Mouse (Mus musculus) midbrain, embryonic 10.5 days (tissue): ENCODE results near the gene Ksr1. TPM values are rescaled to one million over a fixed set of nuclear protein-coding genes. Genes with fewer than 3 reads are reported as not detected.
A peak's percentile ranks its signal among the peaks of the same experiment; 100 is the strongest.

Experiments used
- DNase-seq: peaks from one replicate; pipeline ENCODE4 v3.0.0-alpha.2; 2017; ENCODE audit warnings: low spot score
- H3K27ac ChIP-seq: fragments of 300-500 bp; sonication (generic); replicated peaks from 2 replicates; pipeline ENCODE4 v1.5.1; 2016; ENCODE audit warnings: mild to moderate bottlenecking
- H3K27me3 ChIP-seq: fragments of 300-500 bp; sonication (generic); 2 replicates; pipeline ENCODE4 v1.6.1; 2016; ENCODE audit warnings: low read depth, mild to moderate bottlenecking; ENCODE audit not compliant: poor library complexity, severe bottlenecking
- H3K36me3 ChIP-seq: fragments of 300-500 bp; sonication (generic); 2 replicates; pipeline ENCODE4 v1.6.1; 2016; ENCODE audit warnings: mild to moderate bottlenecking, moderate library complexity
- H3K4me1 ChIP-seq: fragments of 300-500 bp; sonication (generic); 2 replicates; pipeline ENCODE4 v1.6.1; 2016
- H3K4me3 ChIP-seq: fragments of 300-500 bp; sonication (generic); 2 replicates; pipeline ENCODE4 v1.5.1; 2016; ENCODE audit warnings: mild to moderate bottlenecking, moderate library complexity
- H3K9me3 ChIP-seq: fragments of 300-500 bp; sonication (generic); replicated peaks from 2 replicates; pipeline ENCODE4 v1.6.1; 2016; ENCODE audit warnings: mild to moderate bottlenecking
- WGBS: fragments of 180-500 bp; shearing (Covaris S2); methylation state at CpG from one replicate; pipeline ENCODE4 v1.1.7; 2016; 5-methylcytosine and 5-hydroxymethylcytosine counted together
- polyA plus RNA-seq: library from polyadenylated mRNA; unstranded; fragments of >200 nt; fragmentation: Nextera tagmentation; extraction: Ambion mirVana; gene quantifications from 2 replicates; pipeline ENCODE4 v1.2.1, GENCODE M21; 2016

Ksr1 gene
- polyA plus RNA-seq, 1 experiment from 2014 or later: 1.7 TPM

DNA sequence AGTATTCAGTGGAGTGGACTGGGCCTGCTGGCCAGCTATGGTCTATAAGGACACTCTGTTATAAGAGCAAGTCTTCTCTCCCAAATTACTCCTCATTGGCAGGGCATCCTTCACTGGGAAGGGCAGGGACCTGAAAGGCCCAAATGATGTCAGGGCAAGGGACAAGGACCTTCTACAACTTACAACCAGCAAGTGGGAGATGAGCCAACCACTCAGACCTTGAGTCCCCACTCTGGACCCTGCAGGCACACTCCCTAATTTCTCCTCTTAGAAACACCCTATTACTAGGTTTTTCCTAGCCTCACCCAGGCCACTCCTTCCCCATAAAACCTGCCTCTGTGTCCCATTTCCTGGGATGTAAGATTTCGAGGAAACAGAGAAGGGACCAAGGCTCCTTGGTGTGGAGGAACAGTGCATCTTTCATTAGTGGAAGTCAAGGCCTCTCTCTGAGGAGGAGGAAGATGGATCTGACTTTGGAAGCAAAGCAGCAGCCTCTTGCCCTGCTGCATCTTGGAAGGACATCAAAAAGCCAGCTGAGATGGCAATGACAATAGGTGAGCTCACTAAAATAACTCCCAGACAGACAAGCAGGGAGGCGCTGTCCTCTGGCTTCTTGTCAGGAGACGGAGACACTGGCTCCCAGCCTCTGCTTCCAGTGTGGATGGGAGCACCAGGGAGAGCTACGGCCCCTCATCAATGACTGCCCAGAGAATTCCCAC lies 20.5 kb upstream of the Ksr1 start:
- 79% methylated on average over 4 of the region's 4 CpGs for WGBS
- H3K4me3 ChIP-seq: no peak overlapping the region
- DNase-seq: no peak
- no peaks in the 10 kb centered on the region for H3K36me3 ChIP-seq
- peaks cover 12% of the 10 kb centered on the region for H3K4me1 ChIP-seq
- no peak overlapping the region for H3K27ac ChIP-seq
- H3K9me3 ChIP-seq: no peaks in the 10 kb centered on the region
- H3K27me3 ChIP-seq: no peaks in the 10 kb centered on the region

DNA sequence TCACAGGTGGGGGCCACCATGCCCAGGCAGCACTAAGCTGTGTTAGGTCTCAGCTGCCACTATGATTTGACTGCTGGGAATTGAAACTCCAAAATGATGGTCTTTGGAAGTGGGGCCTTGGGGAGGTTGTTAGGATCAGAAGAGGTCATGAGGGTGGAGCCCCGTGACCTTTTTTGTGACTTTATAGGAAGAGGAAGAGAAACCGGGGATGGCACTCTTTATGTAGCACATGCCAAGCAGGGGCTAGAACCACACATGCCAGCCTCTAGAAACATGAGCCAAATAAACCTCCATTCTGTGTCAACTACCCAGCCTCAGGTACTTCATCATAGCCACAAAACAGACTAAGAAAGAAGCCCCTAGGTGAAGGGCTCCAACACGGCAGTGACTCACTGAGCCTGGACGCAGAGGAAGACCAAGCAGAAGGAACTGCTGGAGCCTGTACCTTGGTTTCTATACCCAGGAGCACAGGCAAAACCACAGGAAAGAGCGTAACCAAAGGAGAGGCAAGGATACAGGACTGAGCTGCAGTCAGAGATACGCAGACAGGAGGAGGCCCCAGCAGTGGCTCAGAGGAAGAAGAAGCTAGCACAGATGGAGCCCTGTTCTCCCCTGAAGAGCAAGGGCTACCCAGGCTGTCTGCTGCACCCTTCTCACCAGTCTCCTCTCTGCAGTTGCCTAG lies 15.0 kb upstream of the Ksr1 start:
- Histone ChIP-seq H3K4me1 (peaks cover 12% of the 10 kb centered on the region), H3K27ac (no peak overlapping the region), H3K4me3 (no peak overlapping the region), H3K9me3 (no peaks in the 10 kb centered on the region), H3K36me3 (no peaks in the 10 kb centered on the region), H3K27me3 (no peaks in the 10 kb centered on the region)
- 91% methylated on average over 6 of the region's 6 CpGs for WGBS
- no peak for DNase-seq

DNA sequence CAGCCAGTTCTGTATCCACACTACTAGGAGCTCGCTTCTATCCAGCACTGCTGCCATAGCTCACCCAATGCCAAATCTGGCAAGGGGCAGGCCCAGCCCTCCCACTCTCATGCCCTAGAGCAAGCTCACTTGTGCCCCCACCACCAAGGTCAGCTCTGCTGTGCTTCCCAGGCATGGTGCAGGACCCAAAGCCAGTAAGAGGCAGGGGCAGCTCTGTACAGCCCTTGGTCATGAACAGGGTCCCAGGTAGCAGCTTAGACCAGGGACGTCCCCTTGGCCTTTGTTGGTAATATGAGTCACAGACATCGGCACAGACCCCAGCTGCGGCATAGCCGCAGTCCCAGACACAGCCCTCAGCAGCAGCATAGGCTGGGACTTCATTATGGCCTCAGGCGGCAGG lies 13.9 kb upstream of the Ksr1 start:
- DNase-seq: no peak
- no peaks in the 10 kb centered on the region for H3K9me3 ChIP-seq
- H3K4me3 ChIP-seq: no peak overlapping the region
- no peak overlapping the region for H3K27ac ChIP-seq
- peaks cover 12% of the 10 kb centered on the region for H3K4me1 ChIP-seq
- H3K27me3 ChIP-seq: no peaks in the 10 kb centered on the region
- H3K36me3 ChIP-seq: no peaks in the 10 kb centered on the region
- WGBS: 85% methylated on average over 6 of the region's 6 CpGs

DNA sequence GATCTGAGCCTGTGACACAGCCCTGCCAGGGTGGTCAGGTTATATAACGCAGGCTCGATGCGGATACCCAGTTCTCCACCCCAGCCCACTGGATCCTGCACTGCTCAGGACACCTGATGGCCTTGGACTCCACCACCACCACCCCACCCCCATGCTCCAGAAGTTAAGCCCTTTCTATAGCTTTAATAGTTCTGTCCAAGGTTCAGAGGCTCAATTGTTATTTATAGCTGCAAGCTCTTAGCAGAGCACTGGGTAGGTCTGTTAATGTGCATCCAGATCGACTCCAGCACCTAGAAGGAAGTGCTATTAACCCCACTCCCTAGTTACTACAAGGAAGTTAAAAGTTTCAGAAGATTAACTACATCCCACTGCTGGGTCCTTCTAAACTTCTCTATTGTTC lies 11.5 kb upstream of the Ksr1 start:
- no peak for DNase-seq
- no peak overlapping the region for H3K27ac ChIP-seq
- no peaks in the 10 kb centered on the region for H3K36me3 ChIP-seq
- no peaks in the 10 kb centered on the region for H3K4me1 ChIP-seq
- H3K27me3 ChIP-seq: no peaks in the 10 kb centered on the region
- WGBS: 87% methylated on average over 4 of the region's 4 CpGs
- no peaks in the 10 kb centered on the region for H3K9me3 ChIP-seq
- no peak overlapping the region for H3K4me3 ChIP-seq

DNA sequence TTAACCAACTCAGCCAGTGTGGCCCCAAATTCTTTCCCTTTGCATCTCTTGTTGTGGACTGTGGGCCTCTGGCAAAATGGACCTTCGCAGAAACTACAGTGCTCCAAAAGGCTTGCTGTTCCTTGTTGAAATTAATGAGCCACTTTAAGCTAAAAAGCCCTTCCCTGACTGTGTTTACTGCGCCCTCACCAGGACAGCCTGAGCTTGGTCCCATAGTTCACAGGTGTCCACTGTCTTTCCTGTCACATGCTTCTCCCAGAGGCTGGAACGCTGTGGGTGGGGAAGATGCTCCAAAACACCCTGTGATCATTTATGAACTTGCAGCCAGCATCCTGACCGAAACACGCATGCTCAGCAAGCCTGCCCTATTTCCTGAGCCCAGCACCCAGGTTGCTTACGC lies 9.1 kb upstream of the Ksr1 start:
- 72% methylated on average over 6 of the region's 6 CpGs for WGBS
- no peak overlapping the region for H3K4me3 ChIP-seq
- H3K36me3 ChIP-seq: no peaks in the 10 kb centered on the region
- no peak for DNase-seq
- no peak overlapping the region for H3K27ac ChIP-seq
- H3K9me3 ChIP-seq: no peaks in the 10 kb centered on the region
- no peaks in the 10 kb centered on the region for H3K27me3 ChIP-seq
- peaks cover 4% of the 10 kb centered on the region for H3K4me1 ChIP-seq

DNA sequence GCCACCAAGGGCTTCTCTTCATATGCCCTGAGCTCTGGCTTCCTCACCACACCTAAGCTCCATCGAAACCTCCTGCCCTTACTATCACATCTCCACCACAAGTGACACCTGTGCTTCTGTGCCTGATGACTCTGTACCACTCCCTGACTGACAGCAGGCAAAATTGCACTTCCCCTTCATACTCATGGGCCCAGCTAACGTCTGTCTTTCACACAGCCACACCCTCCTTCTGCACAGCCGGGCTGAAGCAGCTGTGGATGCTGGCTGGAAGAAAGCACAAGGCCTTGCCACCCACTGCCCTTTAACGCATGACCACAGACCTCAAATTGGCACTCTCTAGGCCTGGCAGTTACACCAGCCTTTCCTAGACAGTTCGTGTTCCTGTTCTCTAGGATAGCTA lies 6.5 kb upstream of the Ksr1 start:
- H3K4me3 ChIP-seq: no peak overlapping the region
- 68% methylated on average over 5 of the region's 5 CpGs for WGBS
- H3K36me3 ChIP-seq: no peaks in the 10 kb centered on the region
- DNase-seq: no peak
- H3K27me3 ChIP-seq: no peaks in the 10 kb centered on the region
- no peaks in the 10 kb centered on the region for H3K9me3 ChIP-seq
- no peak overlapping the region for H3K27ac ChIP-seq
- peaks cover 4% of the 10 kb centered on the region for H3K4me1 ChIP-seq

DNA sequence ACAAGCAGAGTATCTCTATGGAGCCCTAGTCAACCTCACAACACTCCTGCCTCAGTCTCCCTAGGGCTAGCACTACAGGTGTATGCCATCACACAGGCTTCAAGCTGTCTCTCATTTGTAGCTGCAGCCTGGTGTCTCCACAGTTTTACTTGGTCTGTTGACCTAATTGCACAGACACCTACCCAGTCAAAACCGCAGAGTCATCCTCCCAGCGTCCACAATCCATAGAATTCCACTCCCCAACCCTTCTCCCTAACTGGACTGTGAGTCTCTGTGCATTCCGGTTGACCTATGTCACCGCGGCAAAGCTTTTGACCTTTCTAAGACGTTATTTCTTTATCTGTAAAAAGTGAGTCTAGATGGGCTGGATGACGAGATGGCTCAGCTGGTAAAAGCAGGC lies 5.7 kb upstream of the Ksr1 start:
- no peaks in the 10 kb centered on the region; the same call in 1 of the 2 replicates for H3K27me3 ChIP-seq

DNA sequence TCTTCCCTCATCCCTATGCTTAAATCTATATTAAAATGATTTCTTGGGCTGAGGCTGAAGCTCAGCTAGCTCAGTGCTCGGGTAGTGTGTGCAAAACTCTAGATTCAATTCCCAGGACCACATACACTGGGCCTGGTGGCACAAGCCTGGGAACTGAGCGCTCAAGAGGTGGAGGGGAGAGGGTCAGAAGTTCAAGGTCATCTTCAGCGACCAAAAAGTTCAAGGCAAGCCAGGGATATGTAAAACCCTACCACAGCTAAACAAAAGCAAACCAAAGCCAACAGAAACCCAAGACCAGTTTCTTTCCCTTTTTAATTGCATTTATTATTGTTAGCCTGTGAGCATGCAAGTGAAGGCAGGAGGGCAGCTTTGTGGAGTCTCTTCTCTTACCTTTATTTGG lies 4.1 kb upstream of the Ksr1 start:
- WGBS: 75% methylated on average over 3 of the region's 3 CpGs
- Histone ChIP-seq H3K4me3 (no peak overlapping the region), H3K27me3 (peaks cover under 1% of the 10 kb centered on the region; the same call in 1 of the 2 replicates), H3K36me3 (no peaks in the 10 kb centered on the region), H3K27ac (no peak overlapping the region), H3K4me1 (peaks cover 19% of the 10 kb centered on the region), H3K9me3 (no peaks in the 10 kb centered on the region)
- DNase-seq: no peak

More for the DNA sequence above, 5.7 kb upstream of the Ksr1 start:
- no peaks in the 10 kb centered on the region for H3K36me3 ChIP-seq
- H3K27ac ChIP-seq: no peak overlapping the region
- H3K9me3 ChIP-seq: no peaks in the 10 kb centered on the region
- no peak overlapping the region for H3K4me3 ChIP-seq
- no peak for DNase-seq
- peaks cover 4% of the 10 kb centered on the region for H3K4me1 ChIP-seq
- 77% methylated on average over 7 of the region's 7 CpGs for WGBS

DNA sequence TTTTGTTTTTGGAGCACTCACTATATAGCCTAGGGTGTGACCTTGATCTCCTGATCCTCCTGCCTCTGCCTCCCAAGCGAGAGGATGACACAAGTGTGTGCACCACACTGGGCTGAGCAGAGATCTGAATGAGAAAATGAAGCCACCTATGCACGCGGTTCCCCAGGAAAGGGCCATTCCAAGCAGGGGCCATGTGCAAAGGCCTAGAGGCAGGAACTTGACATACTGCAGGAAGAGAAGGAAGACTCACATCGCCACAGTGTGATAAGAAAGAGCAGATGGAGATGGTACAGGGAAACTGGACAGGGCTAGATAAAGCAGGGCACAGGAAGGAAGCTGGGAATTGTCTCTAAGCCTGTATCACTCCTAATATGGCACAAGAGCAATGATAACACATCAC lies 3.1 kb upstream of the Ksr1 start:
- Histone ChIP-seq H3K4me1 (peaks cover 29% of the 10 kb centered on the region), H3K27ac (no peak overlapping the region), H3K4me3 (no peak overlapping the region), H3K9me3 (no peaks in the 10 kb centered on the region), H3K27me3 (peaks cover 9% of the 10 kb centered on the region; the same call in 1 of the 2 replicates), H3K36me3 (no peaks in the 10 kb centered on the region)
- WGBS: 88% methylated on average over 4 of the region's 4 CpGs
- DNase-seq: no peak

DNA sequence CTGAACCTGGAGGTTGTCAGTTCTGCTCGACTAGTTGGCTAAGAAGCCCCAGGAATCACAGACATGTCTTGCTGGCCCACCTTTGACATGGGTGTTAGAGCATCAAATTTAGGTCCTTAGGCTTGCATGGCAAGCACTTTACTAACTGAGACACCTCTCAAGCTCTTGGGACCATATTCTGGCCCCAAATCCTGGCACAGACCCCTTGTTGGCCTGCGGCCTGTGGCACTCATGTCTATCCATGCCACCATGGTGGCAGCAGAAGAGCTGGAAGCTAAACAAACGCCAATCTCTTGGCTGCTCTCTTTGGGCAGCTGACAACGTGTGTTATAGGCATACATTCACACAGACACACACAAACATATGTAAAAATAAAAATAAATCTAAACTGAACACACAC lies 2.6 kb upstream of the Ksr1 start:
- H3K27ac ChIP-seq: no peak overlapping the region
- peaks cover 34% of the 10 kb centered on the region for H3K4me1 ChIP-seq
- 82% methylated on average over 4 of the region's 4 CpGs for WGBS
- DNase-seq: no peak
- no peaks in the 10 kb centered on the region for H3K36me3 ChIP-seq
- H3K9me3 ChIP-seq: no peaks in the 10 kb centered on the region
- no peak overlapping the region for H3K4me3 ChIP-seq
- H3K27me3 ChIP-seq: peaks cover 9% of the 10 kb centered on the region; the same call in 1 of the 2 replicates

DNA sequence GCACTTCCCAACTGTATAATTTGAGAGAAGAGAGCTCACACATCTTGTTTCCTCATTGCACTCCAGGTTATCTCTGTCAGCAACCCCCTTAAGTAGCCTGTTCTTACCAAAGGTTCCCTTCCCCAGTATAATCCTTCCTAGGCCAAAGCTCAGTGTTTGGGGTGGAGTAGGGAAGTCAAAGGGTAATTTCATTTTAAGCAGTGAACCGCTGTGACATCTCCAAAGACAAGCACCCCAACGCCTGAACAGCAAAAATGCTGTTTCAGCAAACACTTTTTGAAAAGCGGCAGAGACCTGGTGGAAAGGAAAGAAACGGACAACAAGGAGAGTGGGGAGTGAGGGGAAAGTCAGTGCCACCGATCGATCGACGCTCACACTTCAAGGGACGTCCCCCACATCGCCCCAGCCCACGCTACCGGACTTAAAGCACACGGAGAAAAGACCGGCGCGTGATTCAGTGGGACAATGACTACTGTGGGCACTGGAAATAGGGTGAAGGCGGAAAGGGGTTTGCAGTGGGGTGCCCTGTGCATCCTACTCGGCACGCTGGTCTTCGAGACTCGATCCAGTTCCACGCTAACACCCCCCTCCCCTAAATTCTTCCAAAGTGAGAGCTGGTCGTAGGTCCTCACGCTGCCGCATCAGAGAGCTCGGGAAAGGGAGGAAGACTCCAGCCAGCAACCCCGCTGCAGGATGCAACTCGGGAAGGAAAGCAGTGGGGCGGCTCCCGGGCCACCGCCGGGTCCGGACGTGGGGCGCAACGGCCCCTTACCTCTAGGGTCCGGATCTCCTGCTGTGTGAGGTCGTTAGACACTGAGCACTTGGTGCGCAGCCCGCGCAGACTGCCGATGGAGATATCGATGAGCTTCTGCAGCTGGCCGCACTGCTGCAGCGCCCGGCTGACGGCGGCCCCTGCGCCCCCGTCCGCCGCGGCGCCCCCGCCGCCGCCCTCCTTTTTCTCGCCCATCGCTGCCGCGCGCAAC lies 633 bp downstream of the Ksr1 start:
- Histone ChIP-seq H3K4me1 (peaks cover 45% of the 10 kb centered on the region), H3K27me3 (peaks cover 9% of the 10 kb centered on the region; the same call in 1 of the 2 replicates), H3K36me3 (no peaks in the 10 kb centered on the region), H3K27ac (peak overlapping the region; percentile 91), H3K9me3 (no peaks in the 10 kb centered on the region), H3K4me3 (peak overlapping the region; percentile 84)
- WGBS: under 1% methylated on average over 61 of the region's 62 CpGs
- DNase-seq: peak; percentile 30

DNA sequence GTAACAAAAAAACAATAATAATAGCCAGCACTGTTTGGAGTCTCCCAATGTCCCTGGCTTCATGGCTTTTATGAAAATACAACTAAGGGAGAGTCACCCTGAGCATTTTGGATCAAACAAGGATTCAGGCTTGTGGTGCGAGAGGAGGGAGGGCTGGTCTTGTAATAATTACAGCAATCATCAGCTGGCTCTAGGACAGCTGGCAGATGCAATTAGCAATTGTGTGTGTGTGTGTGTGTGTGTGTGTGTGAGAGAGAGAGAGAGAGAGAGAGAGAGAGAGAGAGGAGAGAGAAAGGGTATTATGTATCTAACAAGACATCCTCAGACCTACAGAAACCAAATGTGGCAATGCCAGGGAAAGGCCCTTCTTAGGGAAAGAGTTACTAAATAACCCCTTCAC lies 1.5 kb downstream of the Ksr1 start:
- DNase-seq: no peak
- H3K4me3 ChIP-seq: peak overlapping the region; percentile 84
- H3K27me3 ChIP-seq: peaks cover 9% of the 10 kb centered on the region; the same call in 1 of the 2 replicates
- H3K27ac ChIP-seq: no peak overlapping the region
- H3K9me3 ChIP-seq: no peaks in the 10 kb centered on the region
- H3K4me1 ChIP-seq: peaks cover 45% of the 10 kb centered on the region
- WGBS: 83% methylated on average over 1 of the region's 1 CpGs
- no peaks in the 10 kb centered on the region for H3K36me3 ChIP-seq
